Mouse (Mus musculus) bone marrow, adult 2 months (tissue): ENCODE data around the gene Syngr1. TPM values are rescaled to one million over a fixed set of nuclear protein-coding genes. Genes with fewer than 3 reads are reported as not detected.

Experiments used
- H3K27ac ChIP-seq: fragments of 200-500 bp; 2 replicates; pipeline ENCODE4 v1.5.1; 2012; ENCODE audit warnings: low read depth, mild to moderate bottlenecking, control low read depth, inconsistent platforms, low read length; ENCODE audit not compliant: control insufficient read depth, poor library complexity, insufficient read depth
- H3K4me1 ChIP-seq: fragments of 200-500 bp; 2 replicates; pipeline ENCODE4 v1.6.1; 2011; ENCODE audit warnings: low read length; ENCODE audit not compliant: control insufficient read depth, insufficient read depth
- H3K4me3 ChIP-seq: fragments of 200-500 bp; replicated peaks from 2 replicates; pipeline ENCODE3; 2011; ENCODE audit warnings: mild to moderate bottlenecking, low read depth, low read length, control low read depth; ENCODE audit not compliant: control insufficient read depth
- CTCF ChIP-seq: fragments of 200-500 bp; IDR thresholded peaks from 2 replicates; pipeline ENCODE4 v1.5.1; 2011; ENCODE audit warnings: low read length, control low read depth; ENCODE audit not compliant: control insufficient read depth, insufficient read depth
- POLR2A ChIP-seq: fragments of 200-500 bp; IDR thresholded peaks from 2 replicates; pipeline ENCODE4 v1.6.1; 2011; ENCODE audit warnings: low read depth, mild to moderate bottlenecking, control low read depth, low read length, borderline replicate concordance; ENCODE audit not compliant: control insufficient read depth
- WGBS: fragments of 180-500 bp; shearing (Covaris S2); methylation state at CpG from one replicate; pipeline ENCODE4 v1.1.7; 2018; 5-methylcytosine and 5-hydroxymethylcytosine counted together
- polyA plus RNA-seq: library from polyadenylated mRNA; stranded (reverse); fragments of >200 nt; gene quantifications from 2 replicates; pipeline ENCODE4 v1.2.4, GENCODE M21; 2011; ENCODE audit warnings: low replicate concordance; ENCODE audit not compliant: missing spikeins, insufficient read depth, insufficient read length

Syngr1 gene
- polyA plus RNA-seq, 1 experiment = 13.4 TPM

DNA sequence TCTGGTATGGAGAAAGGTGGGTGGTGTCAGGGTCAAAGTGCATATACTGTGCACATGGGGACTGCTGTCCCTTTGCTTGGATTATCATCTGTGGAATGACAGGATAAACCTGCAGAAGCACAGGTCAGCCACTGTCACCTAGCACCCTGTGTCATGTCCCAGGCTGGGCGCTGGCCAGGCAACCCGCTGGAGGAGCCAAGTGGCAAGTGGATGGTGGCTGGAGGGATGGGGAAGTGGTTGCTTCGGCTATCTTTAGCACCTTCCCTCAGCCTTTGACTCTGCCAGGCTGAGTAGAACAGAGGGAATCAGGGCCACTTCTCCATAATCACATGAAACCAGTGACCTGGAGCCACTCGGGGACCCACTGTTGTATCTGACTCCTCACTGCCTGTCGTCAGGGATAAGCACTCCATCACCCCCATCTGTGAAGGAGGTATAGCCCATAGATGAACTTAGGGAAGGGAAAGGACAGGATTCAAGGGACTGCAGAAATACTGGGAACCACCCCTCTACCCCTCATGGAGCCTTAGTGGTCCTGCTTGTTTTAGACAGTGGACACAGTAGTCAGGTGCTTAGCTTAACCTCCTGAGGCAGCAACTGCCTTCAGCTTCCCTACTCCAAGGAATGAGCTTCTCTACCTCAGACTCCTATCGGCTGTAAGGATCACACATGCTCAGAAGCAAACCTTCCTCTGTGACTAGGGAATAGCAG is 16.3 kb upstream of the Syngr1 start:
- Histone ChIP-seq H3K4me3 (no peak overlapping the region), H3K4me1 (peaks cover 2% of the 10 kb centered on the region; the same call in 1 of the 2 replicates), H3K27ac (peak overlapping the region; percentile 11)
- WGBS = 22% methylated on average over 6 of the region's 6 CpGs
- TF ChIP-seq POLR2A (no peak), CTCF (no peak)

DNA sequence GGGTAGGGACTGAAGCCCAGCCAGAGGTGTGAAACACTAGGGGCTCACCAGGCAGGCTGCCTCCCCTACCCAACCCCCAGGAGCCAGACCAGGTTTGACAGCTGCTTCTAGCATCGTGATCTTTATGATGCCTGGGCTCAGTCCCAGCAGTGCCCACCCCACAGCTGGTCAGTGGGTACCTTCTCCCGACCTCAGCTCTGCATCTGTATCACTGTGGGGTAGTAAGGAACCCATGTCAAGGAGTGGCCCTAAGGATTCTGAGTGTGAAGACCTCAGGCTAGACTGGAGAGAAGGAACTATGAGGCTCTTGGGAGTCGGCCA is 15.8 kb upstream of the Syngr1 start:
- Histone ChIP-seq H3K4me1 (peaks cover 2% of the 10 kb centered on the region; the same call in 1 of the 2 replicates), H3K4me3 (no peak overlapping the region), H3K27ac (peak overlapping the region; percentile 11; the same call in 1 of the 2 replicates)
- 62% methylated on average over 3 of the region's 3 CpGs for WGBS
- no peak for TF ChIP-seq CTCF
- TF ChIP-seq POLR2A = no peak

DNA sequence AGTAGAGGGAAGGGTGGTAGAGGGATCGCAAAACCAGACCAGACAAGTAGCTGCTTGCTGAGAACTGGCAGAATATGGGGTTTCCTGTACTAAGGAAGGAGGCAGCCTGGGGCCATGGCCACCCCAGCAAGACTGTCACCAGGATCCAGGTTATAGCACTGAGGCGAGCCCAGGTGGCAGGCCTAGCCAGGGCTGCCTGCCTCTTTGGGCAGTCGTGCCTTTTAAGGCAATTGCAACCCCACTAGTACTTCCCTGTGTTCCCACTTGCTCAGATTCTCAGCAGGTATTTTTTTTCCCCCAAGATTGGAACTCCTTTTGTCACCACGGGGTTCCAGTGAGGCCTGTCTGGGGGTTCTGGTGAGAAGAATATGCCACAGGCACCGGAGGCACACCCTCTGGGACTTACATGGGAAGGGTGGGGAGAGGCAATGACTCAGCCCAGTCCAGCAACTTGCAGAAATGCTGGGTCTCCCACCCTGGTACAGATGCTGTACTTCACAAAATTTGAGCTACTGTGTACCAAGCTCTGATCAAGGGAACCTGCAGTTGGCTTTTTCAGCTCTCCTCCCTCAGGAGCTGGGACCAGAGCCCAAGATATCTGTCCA is 15.3 kb upstream of the Syngr1 start:
- Histone ChIP-seq H3K27ac (peak overlapping the region; percentile 52; the same call in 1 of the 2 replicates), H3K4me1 (peaks cover 2% of the 10 kb centered on the region; the same call in 1 of the 2 replicates), H3K4me3 (no peak overlapping the region)
- TF ChIP-seq CTCF (no peak), POLR2A (no peak)
- WGBS = 39% methylated on average over 5 of the region's 5 CpGs

DNA sequence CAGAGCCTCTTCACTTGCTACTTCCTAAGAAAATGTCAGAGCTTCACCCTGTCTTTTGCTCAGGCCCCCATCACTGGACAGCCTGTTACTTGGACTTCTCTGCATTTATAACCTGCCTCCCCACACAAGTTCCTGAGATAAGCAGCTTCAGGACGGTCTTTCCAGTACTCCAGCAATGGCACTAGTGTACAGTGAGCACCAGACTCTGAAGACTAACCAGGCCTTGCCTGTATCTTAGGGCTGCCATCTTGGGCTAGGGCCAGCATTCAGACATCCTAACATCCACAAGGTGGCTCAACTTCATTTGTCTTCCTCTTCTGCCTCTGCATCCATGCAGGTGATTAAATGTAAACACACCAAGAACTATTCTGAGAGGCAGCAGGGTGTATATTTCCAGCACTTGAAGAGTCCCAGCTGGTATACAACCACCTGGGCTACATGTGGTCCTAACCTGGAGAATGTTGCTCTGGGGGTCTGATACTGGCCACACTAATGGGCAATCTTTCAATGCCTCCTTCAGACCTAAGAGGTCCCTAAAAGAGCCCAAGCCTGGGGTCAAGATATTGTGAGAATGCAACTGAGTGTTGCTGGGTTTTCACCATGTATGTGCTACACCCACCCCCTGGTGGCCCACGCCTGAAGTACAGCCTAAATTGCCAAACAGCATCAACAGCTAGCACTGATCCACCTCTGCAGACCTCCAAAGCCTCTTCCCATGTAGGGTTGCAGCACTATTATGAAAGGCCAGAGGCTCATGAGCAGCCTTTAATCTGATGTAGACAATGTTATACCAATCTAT is 14.6 kb upstream of the Syngr1 start:
- Histone ChIP-seq H3K4me3 (no peak overlapping the region), H3K27ac (no peak overlapping the region), H3K4me1 (peaks cover 2% of the 10 kb centered on the region; the same call in 1 of the 2 replicates)
- TF ChIP-seq POLR2A (no peak), CTCF (peak; percentile 89)
- WGBS = 25% methylated on average over 2 of the region's 2 CpGs

DNA sequence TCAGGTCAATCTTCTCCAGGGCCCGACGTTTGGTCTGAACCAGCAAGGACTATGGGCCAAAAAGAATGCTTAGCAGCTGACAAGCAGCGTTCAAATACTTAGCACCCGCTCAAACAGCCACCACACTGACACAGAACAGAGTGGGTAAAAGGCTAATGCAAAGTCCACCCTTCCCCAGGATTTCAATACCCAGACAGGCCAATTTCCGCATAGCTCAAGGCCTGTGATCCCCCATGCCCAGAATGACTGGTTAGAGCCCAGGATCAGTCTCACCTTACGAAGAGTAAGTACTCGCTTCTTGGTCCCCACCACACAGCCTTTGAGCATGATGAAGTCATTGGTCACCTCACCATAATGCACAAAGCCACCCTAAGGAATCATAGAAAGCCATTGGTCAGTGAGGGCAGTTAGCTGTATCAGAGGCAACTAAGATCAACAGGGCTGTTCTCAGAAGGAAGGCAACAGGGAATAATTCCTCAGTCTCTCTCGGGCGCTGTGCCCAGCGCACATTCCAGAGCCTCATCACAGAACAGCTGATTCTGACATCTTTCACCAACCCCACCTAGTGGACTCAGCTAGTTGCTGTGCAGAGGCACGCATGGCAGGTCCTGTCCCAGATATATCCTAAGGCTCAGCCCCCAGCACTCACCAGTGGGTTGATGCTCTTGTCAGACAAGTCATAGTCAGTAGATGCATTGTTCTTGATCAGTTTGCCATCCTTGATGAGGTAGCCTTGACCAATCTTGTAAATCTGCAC is 12.9 kb upstream of the Syngr1 start:
- no peak for TF ChIP-seq POLR2A
- WGBS = 89% methylated on average over 11 of the region's 11 CpGs
- Histone ChIP-seq H3K4me3 (no peak overlapping the region), H3K4me1 (no peaks in the 10 kb centered on the region; the same call in 1 of the 2 replicates), H3K27ac (no peak overlapping the region)

DNA sequence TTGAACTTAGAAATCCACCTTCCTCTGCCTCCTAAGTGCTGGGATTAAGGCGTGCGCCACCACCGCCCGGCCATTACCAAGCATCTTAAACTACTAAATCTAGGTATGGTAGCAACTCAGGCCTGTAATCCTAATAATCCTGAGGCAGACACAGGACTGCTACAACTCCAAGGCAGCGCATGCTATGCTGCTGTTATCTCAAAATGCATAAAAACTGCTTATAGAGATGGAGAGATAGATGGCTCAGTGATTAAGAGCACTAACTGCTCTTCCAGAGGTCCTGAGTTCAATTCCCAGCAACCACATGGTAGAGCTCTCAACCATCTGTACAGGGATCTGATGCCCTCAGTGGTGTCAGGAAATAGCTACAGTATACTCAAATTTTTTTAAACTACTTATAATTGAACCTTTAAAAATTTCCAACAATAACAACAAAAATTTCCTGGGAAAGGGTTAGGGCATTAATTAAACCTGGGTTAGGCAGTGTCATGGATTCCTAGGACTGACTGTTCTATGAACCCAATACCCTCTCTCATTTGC is 11.9 kb upstream of the Syngr1 start:
- Histone ChIP-seq H3K4me1 (no peaks in the 10 kb centered on the region; the same call in 1 of the 2 replicates), H3K27ac (no peak overlapping the region), H3K4me3 (no peak overlapping the region)
- WGBS = 86% methylated on average over 5 of the region's 5 CpGs
- TF ChIP-seq POLR2A (no peak), CTCF (no peak)

DNA sequence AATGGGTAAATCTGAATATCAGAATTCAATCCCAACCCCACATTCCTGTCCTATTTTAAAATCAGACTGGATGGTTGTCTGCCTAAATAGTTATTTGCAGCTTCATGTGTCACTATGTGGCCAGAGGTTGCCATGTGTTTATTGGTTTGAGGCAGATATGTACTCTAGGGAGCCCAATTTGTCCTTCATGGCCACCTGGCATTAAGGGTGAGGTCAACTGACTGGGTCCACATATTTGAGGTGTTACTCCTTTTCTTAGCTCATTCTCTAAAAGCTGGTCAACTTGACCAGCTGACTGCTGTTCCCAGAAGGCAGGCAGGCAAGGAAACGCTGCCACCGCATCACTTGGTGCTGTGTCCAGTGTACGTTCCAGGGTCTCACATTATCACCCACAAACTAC is 11.2 kb upstream of the Syngr1 start:
- no peak overlapping the region for H3K27ac ChIP-seq
- 85% methylated on average over 3 of the region's 3 CpGs for WGBS
- TF ChIP-seq CTCF = no peak
- TF ChIP-seq POLR2A = no peak
- H3K4me3 ChIP-seq = peak overlapping the region; percentile 24
- no peaks in the 10 kb centered on the region; the same call in 1 of the 2 replicates for H3K4me1 ChIP-seq
